Mouse (Mus musculus) liver, adult 2 months (tissue): ENCODE data around the gene Marco. TPM values are rescaled to one million over a fixed set of nuclear protein-coding genes. Genes with fewer than 3 reads are reported as not detected.
A peak's percentile ranks its signal among the peaks of the same experiment; 100 is the strongest.

Experiments used
- DNase-seq: peaks from one replicate; pipeline ENCODE4 v3.0.0-alpha.2; 2011; ENCODE audit warnings: low read depth, low spot score; ENCODE audit errors: extremely low read depth
- H3K27ac ChIP-seq: fragments of 200-500 bp; replicated peaks from 2 replicates; pipeline ENCODE4 v1.5.1; 2012; ENCODE audit warnings: low read depth, mild to moderate bottlenecking, control low read depth, inconsistent platforms, low read length; ENCODE audit not compliant: insufficient read depth
- H3K27me3 ChIP-seq: fragments of 200-500 bp; 2 replicates; pipeline ENCODE4 v1.6.1; 2012; ENCODE audit warnings: mild to moderate bottlenecking, moderate library complexity, low read length, inconsistent platforms; ENCODE audit not compliant: control insufficient read depth, insufficient read depth
- H3K36me3 ChIP-seq: fragments of 200-500 bp; 2 replicates; pipeline ENCODE4 v1.6.1; 2012; ENCODE audit warnings: low read length, inconsistent platforms; ENCODE audit not compliant: control insufficient read depth, insufficient read depth
- H3K4me1 ChIP-seq: fragments of 200-500 bp; 2 replicates; pipeline ENCODE4 v1.6.1; 2011; ENCODE audit warnings: low read length; ENCODE audit not compliant: control insufficient read depth, insufficient read depth
- H3K4me3 ChIP-seq: fragments of 200-500 bp; 2 replicates; pipeline ENCODE4 v1.5.1; 2011; ENCODE audit warnings: low read depth, mild to moderate bottlenecking, control low read depth, low read length, moderate library complexity; ENCODE audit not compliant: insufficient read depth
- H3K79me2 ChIP-seq: fragments of 200-500 bp; 2 replicates; pipeline ENCODE4 v1.6.1; 2012; ENCODE audit warnings: inconsistent platforms, mild to moderate bottlenecking, low read length, moderate library complexity; ENCODE audit not compliant: control insufficient read depth, insufficient read depth
- H3K9ac ChIP-seq: fragments of 200-500 bp; 2 replicates; pipeline ENCODE4 v1.6.1; 2012; ENCODE audit warnings: low read depth, mild to moderate bottlenecking, control low read depth, inconsistent platforms, low read length
- CTCF ChIP-seq: fragments of 200-500 bp; IDR thresholded peaks from 2 replicates; pipeline ENCODE4 v1.5.1; 2011; ENCODE audit warnings: low read depth, low read length, control low read depth
- POLR2A ChIP-seq: fragments of 200-500 bp; IDR thresholded peaks from 2 replicates; pipeline ENCODE4 v1.6.1; 2011; ENCODE audit warnings: low read length, control low read depth; ENCODE audit not compliant: insufficient read depth; ENCODE audit errors: extremely low read depth
- WGBS: fragments of 180-500 bp; shearing (Covaris S2); methylation state at CpG from one replicate; pipeline ENCODE4 v1.1.7; 2018; 5-methylcytosine and 5-hydroxymethylcytosine counted together
- polyA plus RNA-seq: library from polyadenylated mRNA; depleted of rRNA; stranded (reverse); fragments of >200 nt; gene quantifications from 2 replicates; pipeline ENCODE4 v1.2.3, GENCODE M21; 2012
- total RNA-seq: library from RNA; depleted of rRNA; stranded (reverse); fragments of >200 nt; gene quantifications from 2 replicates; pipeline ENCODE4 v1.2.3, GENCODE M21; 2014

The Marco gene
- total and polyA plus RNA-seq, 2 experiments: 1.4 to 6.2 TPM

GRCm38 (mm10) chr1:120529881-120530280 is 25.1 kb upstream of the Marco start:
- Histone ChIP-seq H3K9ac (no peak overlapping the region), H3K4me3 (no peak overlapping the region), H3K79me2 (no peaks in the 10 kb centered on the region), H3K27ac (no peak overlapping the region), H3K4me1 (no peaks in the 10 kb centered on the region), H3K27me3 (no peaks in the 10 kb centered on the region), H3K36me3 (no peaks in the 10 kb centered on the region)
- 80% methylated on average over 2 of the region's 2 CpGs for WGBS
- no peak for TF ChIP-seq CTCF
- TF ChIP-seq POLR2A: no peak
- DNase-seq: no peak

- no peaks in the 10 kb centered on the region for H3K27me3 ChIP-seq
These were observed 12.8 kb upstream of the Marco start for GRCm38 (mm10) chr1:120517618-120518017.

GRCm38 (mm10) chr1:120510311-120510710 is 5.5 kb upstream of the Marco start:
- no peak for TF ChIP-seq POLR2A
- TF ChIP-seq CTCF: no peak
- Histone ChIP-seq H3K79me2 (no peaks in the 10 kb centered on the region), H3K36me3 (no peaks in the 10 kb centered on the region), H3K9ac (no peak overlapping the region), H3K27ac (no peak overlapping the region), H3K4me3 (no peak overlapping the region), H3K4me1 (no peaks in the 10 kb centered on the region), H3K27me3 (no peaks in the 10 kb centered on the region)
- WGBS: 38% methylated on average over 3 of the region's 3 CpGs
- DNase-seq: no peak

More at GRCm38 (mm10) chr1:120517618-120518017, 12.8 kb upstream of the Marco start:
- no peaks in the 10 kb centered on the region for H3K79me2 ChIP-seq
- H3K36me3 ChIP-seq: no peaks in the 10 kb centered on the region
- 62% methylated on average over 7 of the region's 7 CpGs for WGBS
- no peak overlapping the region for H3K4me3 ChIP-seq
- no peak overlapping the region for H3K27ac ChIP-seq
- H3K9ac ChIP-seq: no peak overlapping the region
- TF ChIP-seq POLR2A: no peak
- no peak for TF ChIP-seq CTCF
- no peaks in the 10 kb centered on the region for H3K4me1 ChIP-seq
- peak; percentile 25 for DNase-seq

- 83% methylated on average over 4 of the region's 4 CpGs for WGBS
- no peaks in the 10 kb centered on the region for H3K36me3 ChIP-seq
- H3K27ac ChIP-seq: no peak overlapping the region
- no peaks in the 10 kb centered on the region for H3K4me1 ChIP-seq
- no peaks in the 10 kb centered on the region for H3K27me3 ChIP-seq
- no peak overlapping the region for H3K4me3 ChIP-seq
- no peaks in the 10 kb centered on the region for H3K79me2 ChIP-seq
- no peak overlapping the region for H3K9ac ChIP-seq
- TF ChIP-seq POLR2A (no peak), CTCF (no peak)
- no peak for DNase-seq
These were observed 4.2 kb upstream of the Marco start for GRCm38 (mm10) chr1:120508976-120509375.

GRCm38 (mm10) chr1:120504046-120504710 is 646 bp downstream of the Marco start:
- H3K27ac ChIP-seq: no peak overlapping the region
- H3K4me1 ChIP-seq: no peaks in the 10 kb centered on the region
- no peak for DNase-seq
- no peak overlapping the region for H3K4me3 ChIP-seq
- no peaks in the 10 kb centered on the region for H3K79me2 ChIP-seq
- TF ChIP-seq POLR2A: no peak
- TF ChIP-seq CTCF: no peak
- 65% methylated on average over 6 of the region's 6 CpGs for WGBS
- H3K36me3 ChIP-seq: no peaks in the 10 kb centered on the region
- no peak overlapping the region for H3K9ac ChIP-seq
- H3K27me3 ChIP-seq: no peaks in the 10 kb centered on the region

- 64% methylated on average over 4 of the region's 4 CpGs for WGBS
- DNase-seq: no peak
- no peak for TF ChIP-seq CTCF
- TF ChIP-seq POLR2A: no peak
- H3K4me1 ChIP-seq: no peaks in the 10 kb centered on the region
- H3K36me3 ChIP-seq: no peaks in the 10 kb centered on the region
- H3K9ac ChIP-seq: no peak overlapping the region
- H3K79me2 ChIP-seq: no peaks in the 10 kb centered on the region
- no peak overlapping the region for H3K4me3 ChIP-seq
- H3K27ac ChIP-seq: no peak overlapping the region
- no peaks in the 10 kb centered on the region for H3K27me3 ChIP-seq
These were observed 3.3 kb downstream of the Marco start for GRCm38 (mm10) chr1:120501496-120501895.
